Mouse (Mus musculus): ENCODE results near the gene Ccl25. TPM values are rescaled to one million over a fixed set of nuclear protein-coding genes. Genes with fewer than 3 reads are reported as not detected.
"Not testable (repeated sequence)": the region's sequence is repeated elsewhere in the genome, so short reads cannot be mapped to it uniquely, and the experiment has no call there.

Ccl25 gene
- polyA plus RNA-seq, 1 experiment: 9.6 TPM

DNA sequence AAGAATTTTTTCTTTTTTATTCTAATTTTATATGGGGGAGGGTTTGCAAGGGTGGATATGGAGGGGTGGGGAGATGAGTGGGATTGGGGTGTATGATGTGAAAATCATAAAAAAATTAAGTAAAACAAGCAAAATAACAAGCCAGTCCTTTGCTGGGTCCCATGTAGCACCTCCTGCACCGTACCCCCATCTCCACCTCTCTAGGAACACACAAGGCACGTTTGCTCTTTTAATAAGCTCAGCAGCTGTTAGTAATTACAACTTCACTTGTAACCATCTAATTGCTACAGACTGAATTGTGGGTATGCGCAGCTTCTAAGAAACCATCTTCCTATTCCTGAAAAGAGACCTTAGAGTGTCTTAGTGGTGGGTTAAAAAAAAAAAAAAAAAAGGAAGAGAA, 15.2 kb downstream of the Ccl25 start:
- TF ChIP-seq CTCF (IDR thresholded peaks at IDR 0.05; ENCODE audit: control insufficient read depth, insufficient read depth, insufficient replicate concordance, low read depth, low read length) (no peak), POLR2A (IDR thresholded peaks at IDR 0.05; ENCODE audit: control insufficient read depth, low read depth, low read length) (no peak)
- H3K27me3 ChIP-seq (ENCODE audit: control insufficient read depth, insufficient read depth, low read length): no peaks in the 10 kb centered on the region
- H3K4me3 ChIP-seq (ENCODE audit: control insufficient read depth, low read depth, low read length): no peak overlapping the region
- peaks cover 3% of the 10 kb centered on the region for H3K36me3 ChIP-seq (ENCODE audit: control insufficient read depth, insufficient read depth, low read length)
- no peak overlapping the region for H3K27ac ChIP-seq (ENCODE audit: control insufficient read depth, insufficient read depth, low read depth, low read length)
- no peaks in the 10 kb centered on the region for H3K4me1 ChIP-seq (ENCODE audit: control insufficient read depth, insufficient read depth, low read length)

DNA sequence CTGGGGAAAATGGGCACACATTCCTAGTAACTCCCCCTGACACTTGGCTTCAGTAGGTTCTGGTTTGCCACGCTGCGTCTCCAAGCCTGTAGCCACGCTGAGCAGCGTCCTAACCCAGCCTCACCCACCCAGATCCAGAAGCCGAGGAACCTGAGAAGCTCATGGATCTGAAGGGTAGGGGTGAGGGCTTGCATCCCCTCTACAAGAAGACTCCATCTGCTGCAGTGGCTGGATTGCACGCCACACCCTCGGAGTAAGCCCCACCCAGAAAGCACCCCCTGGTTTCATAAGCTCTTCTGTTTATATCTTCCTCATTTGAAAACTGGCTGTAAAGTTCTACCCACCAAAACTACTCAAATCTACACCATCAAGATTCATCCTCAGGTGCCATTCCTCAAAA, 22.7 kb downstream of the Ccl25 start:
- H3K27me3 ChIP-seq (ENCODE audit: control insufficient read depth, insufficient read depth, low read length): no peaks in the 10 kb centered on the region
- peak overlapping the region; percentile 10; the same call in 1 of the 2 replicates for H3K4me3 ChIP-seq (ENCODE audit: control insufficient read depth, low read depth, low read length)
- TF ChIP-seq CTCF (IDR thresholded peaks at IDR 0.05; ENCODE audit: control insufficient read depth, insufficient read depth, insufficient replicate concordance, low read depth, low read length) (no peak), POLR2A (IDR thresholded peaks at IDR 0.05; ENCODE audit: control insufficient read depth, low read depth, low read length) (no peak)
- H3K36me3 ChIP-seq (ENCODE audit: control insufficient read depth, insufficient read depth, low read length): no peaks in the 10 kb centered on the region
- peak overlapping the region; percentile 65 for H3K27ac ChIP-seq (ENCODE audit: control insufficient read depth, insufficient read depth, low read depth, low read length)
- H3K4me1 ChIP-seq (ENCODE audit: control insufficient read depth, insufficient read depth, low read length): peaks cover 11% of the 10 kb centered on the region

DNA sequence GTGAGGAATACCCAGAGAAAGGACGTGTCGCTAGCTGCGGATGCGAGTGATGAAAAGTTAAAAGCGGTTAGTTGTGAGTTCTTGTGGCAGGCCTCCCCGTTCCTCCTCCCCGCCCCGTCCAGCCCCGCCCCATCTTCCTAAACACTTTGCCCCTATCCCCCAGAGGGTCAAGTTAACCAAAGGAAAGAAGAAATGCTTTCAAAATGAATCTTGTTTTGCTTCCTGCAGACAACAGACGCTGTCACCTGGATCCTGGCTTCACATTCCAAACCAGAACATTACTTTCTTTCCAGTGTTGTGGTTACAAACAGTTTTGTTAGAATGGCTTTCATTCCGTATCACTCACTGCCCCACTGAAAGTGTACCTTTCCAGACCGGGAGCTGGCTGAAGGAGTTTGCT, 23.3 kb downstream of the Ccl25 start:
- no peak overlapping the region for H3K4me3 ChIP-seq (ENCODE audit: control insufficient read depth, low read depth, low read length)
- H3K4me1 ChIP-seq (ENCODE audit: control insufficient read depth, insufficient read depth, low read length): peaks cover 11% of the 10 kb centered on the region
- no peaks in the 10 kb centered on the region for H3K36me3 ChIP-seq (ENCODE audit: control insufficient read depth, insufficient read depth, low read length)
- no peaks in the 10 kb centered on the region for H3K27me3 ChIP-seq (ENCODE audit: control insufficient read depth, insufficient read depth, low read length)
- no peak for TF ChIP-seq POLR2A (IDR thresholded peaks at IDR 0.05; ENCODE audit: control insufficient read depth, low read depth, low read length)
- TF ChIP-seq CTCF (IDR thresholded peaks at IDR 0.05; ENCODE audit: control insufficient read depth, insufficient read depth, insufficient replicate concordance, low read depth, low read length): no peak
- no peak overlapping the region for H3K27ac ChIP-seq (ENCODE audit: control insufficient read depth, insufficient read depth, low read depth, low read length)

DNA sequence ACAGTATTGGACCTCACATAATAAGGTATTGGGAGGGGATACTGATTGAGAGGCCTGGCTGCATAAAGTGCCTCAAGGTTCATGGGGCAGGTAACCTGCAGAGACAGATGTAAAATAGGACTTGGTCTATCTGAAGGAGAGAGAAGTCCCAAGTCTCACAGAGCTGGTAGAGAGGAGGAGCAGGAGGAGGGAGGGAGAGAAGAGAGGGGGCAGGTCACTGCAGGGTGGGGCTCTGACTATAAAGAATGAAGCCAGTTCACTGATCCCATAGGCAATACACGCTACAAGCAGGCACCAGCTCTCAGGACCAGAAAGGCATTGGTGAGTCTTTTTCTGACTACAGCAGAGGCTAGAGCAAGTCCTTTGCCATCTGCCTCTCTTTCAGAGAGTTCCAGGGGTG, 24.3 kb downstream of the Ccl25 start:
- no peak for TF ChIP-seq POLR2A (IDR thresholded peaks at IDR 0.05; ENCODE audit: control insufficient read depth, low read depth, low read length)
- TF ChIP-seq CTCF (IDR thresholded peaks at IDR 0.05; ENCODE audit: control insufficient read depth, insufficient read depth, insufficient replicate concordance, low read depth, low read length): no peak
- Histone ChIP-seq H3K27me3 (ENCODE audit: control insufficient read depth, insufficient read depth, low read length) (no peaks in the 10 kb centered on the region), H3K4me3 (ENCODE audit: control insufficient read depth, low read depth, low read length) (no peak overlapping the region), H3K4me1 (ENCODE audit: control insufficient read depth, insufficient read depth, low read length) (peaks cover 11% of the 10 kb centered on the region), H3K27ac (ENCODE audit: control insufficient read depth, insufficient read depth, low read depth, low read length) (no peak overlapping the region), H3K36me3 (ENCODE audit: control insufficient read depth, insufficient read depth, low read length) (no peaks in the 10 kb centered on the region)

DNA sequence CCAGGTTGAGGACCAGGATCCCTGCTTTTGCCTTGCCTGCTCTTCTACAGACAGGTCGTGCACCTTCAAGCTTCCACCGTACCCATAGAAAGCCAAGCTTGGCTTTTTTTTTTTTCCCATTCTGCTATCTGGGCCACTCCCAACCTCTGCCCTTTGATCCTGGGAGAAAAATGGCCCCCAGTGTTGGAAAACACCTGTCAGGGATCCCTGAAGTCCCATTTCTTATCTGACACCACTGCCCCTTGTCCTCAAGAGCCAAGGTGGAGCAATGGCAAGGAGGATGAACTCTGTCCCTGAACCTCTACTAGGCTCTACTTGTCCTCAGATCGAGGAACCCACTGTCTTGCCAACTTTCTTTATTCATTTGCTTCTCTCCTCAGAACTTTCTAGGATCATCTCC, 25.6 kb downstream of the Ccl25 start:
- TF ChIP-seq POLR2A (IDR thresholded peaks at IDR 0.05; ENCODE audit: control insufficient read depth, low read depth, low read length) (no peak), CTCF (IDR thresholded peaks at IDR 0.05; ENCODE audit: control insufficient read depth, insufficient read depth, insufficient replicate concordance, low read depth, low read length) (no peak)
- H3K4me3 ChIP-seq (ENCODE audit: control insufficient read depth, low read depth, low read length): no peak overlapping the region
- H3K36me3 ChIP-seq (ENCODE audit: control insufficient read depth, insufficient read depth, low read length): no peaks in the 10 kb centered on the region

DNA sequence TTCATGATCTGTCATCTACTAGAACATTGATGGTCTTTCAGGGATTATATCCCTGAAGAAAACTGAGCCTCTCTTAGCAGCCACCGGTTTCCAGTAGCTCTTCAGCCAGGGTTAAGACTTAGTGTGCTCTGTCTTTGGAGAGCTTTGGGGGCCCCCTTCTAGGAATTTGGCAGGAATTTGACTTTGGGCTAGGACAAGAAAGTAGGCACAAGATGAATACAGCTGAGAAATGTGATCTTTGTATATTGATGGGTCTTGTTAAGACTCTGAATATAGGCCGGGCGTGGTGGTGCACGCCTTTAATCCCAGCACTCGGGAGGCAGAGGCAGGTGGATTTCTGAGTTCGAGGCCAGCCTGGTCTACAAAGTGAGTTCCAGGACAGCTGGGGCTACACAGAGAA, 27.6 kb downstream of the Ccl25 start:
- H3K4me1 ChIP-seq (ENCODE audit: control insufficient read depth, insufficient read depth, low read length); H3K36me3 ChIP-seq (ENCODE audit: control insufficient read depth, insufficient read depth, low read length); H3K4me3 ChIP-seq (ENCODE audit: control insufficient read depth, low read depth, low read length): not testable (repeated sequence)

More for the DNA sequence above, 25.6 kb downstream of the Ccl25 start:
- Histone ChIP-seq H3K27ac (ENCODE audit: control insufficient read depth, insufficient read depth, low read depth, low read length) (no peak overlapping the region), H3K4me1 (ENCODE audit: control insufficient read depth, insufficient read depth, low read length) (peaks cover 11% of the 10 kb centered on the region), H3K27me3 (ENCODE audit: control insufficient read depth, insufficient read depth, low read length) (no peaks in the 10 kb centered on the region)

DNA sequence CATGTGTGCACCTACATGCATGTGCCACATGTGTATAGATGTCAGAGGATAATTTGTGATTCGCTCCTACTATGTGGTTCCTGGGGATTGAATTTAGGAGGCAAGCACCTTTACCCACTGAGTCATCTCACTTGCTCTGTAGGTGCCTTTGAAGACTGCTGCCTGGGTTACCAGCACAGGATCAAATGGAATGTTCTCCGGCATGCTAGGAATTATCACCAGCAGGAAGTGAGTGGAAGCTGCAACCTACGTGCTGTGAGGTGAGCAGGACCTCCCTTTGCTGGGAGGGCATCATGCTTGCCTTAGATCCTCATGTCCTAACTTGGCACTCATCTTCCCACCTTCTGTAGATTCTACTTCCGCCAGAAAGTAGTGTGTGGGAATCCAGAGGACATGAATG, 28.7 kb downstream of the Ccl25 start:
- Histone ChIP-seq H3K27ac (ENCODE audit: control insufficient read depth, insufficient read depth, low read depth, low read length) (no peak overlapping the region), H3K27me3 (ENCODE audit: control insufficient read depth, insufficient read depth, low read length) (no peaks in the 10 kb centered on the region), H3K4me1 (ENCODE audit: control insufficient read depth, insufficient read depth, low read length) (no peaks in the 10 kb centered on the region), H3K36me3 (ENCODE audit: control insufficient read depth, insufficient read depth, low read length) (no peaks in the 10 kb centered on the region), H3K4me3 (ENCODE audit: control insufficient read depth, low read depth, low read length) (no peak overlapping the region)
- TF ChIP-seq CTCF (IDR thresholded peaks at IDR 0.05; ENCODE audit: control insufficient read depth, insufficient read depth, insufficient replicate concordance, low read depth, low read length) (no peak), POLR2A (IDR thresholded peaks at IDR 0.05; ENCODE audit: control insufficient read depth, low read depth, low read length) (no peak)

More for the DNA sequence above, 27.6 kb downstream of the Ccl25 start:
- not testable (repeated sequence) for H3K27ac ChIP-seq (ENCODE audit: control insufficient read depth, insufficient read depth, low read depth, low read length); H3K27me3 ChIP-seq (ENCODE audit: control insufficient read depth, insufficient read depth, low read length)

DNA sequence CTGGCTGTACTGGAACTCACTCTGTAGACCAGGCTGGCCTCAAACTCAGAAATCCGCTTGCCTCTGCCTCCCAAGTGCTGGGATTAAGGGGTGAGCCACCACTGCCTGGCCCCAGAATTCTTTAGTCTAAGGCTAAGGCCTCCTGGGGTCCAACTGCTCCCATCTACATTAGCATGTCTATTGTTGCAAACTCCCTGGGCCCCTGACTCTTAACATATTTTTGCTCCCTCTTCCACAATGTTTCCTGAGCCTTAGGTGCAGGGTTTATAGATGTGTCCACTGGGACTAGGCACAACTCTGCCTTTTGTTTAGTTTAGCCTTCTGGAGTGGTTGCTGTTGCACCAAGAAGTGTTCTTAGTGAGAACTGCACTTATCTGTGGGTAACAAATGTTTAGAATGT, 29.5 kb downstream of the Ccl25 start:
- Histone ChIP-seq H3K4me3 (ENCODE audit: control insufficient read depth, low read depth, low read length) (no peak overlapping the region), H3K27ac (ENCODE audit: control insufficient read depth, insufficient read depth, low read depth, low read length) (no peak overlapping the region), H3K36me3 (ENCODE audit: control insufficient read depth, insufficient read depth, low read length) (no peaks in the 10 kb centered on the region; the same call in 1 of the 2 replicates), H3K4me1 (ENCODE audit: control insufficient read depth, insufficient read depth, low read length) (no peaks in the 10 kb centered on the region), H3K27me3 (ENCODE audit: control insufficient read depth, insufficient read depth, low read length) (no peaks in the 10 kb centered on the region)
- no peak for TF ChIP-seq CTCF (IDR thresholded peaks at IDR 0.05; ENCODE audit: control insufficient read depth, insufficient read depth, insufficient replicate concordance, low read depth, low read length)
- no peak for TF ChIP-seq POLR2A (IDR thresholded peaks at IDR 0.05; ENCODE audit: control insufficient read depth, low read depth, low read length)
